Mouse (Mus musculus): ENCODE measurements around the gene Rpl23.

Gene Rpl23

DNA sequence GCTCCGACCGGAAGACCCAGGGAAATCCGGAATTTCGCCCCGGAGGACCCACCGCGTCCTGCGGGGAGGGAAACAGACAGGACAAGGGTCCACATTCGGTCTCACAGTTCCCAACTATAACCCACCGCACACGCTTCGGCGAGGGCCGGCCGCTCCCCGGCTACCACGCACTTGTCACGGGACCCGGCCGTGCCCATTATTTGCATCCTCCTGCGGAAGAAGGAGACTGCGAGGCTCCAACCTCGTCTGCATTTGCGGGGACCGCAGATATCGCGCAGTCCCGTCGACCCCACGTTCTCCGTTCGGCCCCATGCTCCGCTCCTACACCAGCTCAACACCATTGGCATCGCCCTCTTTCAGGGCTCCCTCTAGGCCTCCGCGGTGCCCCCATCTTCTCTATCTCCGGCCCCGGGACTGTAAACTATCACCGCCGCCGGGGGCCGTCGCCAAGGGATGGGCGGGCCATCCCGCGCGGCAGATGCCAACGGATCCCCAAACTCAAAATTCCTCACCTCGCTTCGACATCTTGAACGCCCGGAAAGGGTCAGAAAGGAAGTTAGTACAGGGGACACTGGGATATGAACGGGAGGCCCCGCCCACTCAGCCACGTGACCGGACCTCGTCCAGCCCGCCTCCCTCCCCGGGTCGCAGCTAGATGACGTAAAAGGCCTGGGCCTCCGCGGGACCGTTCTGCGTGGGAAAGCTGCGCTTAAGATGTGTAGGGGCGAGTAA, at the start of gene Rpl23:
TSS of gene Rpl23 (minus strand) at position 606 of the 732 bp plus-strand sequence.
- peak; percentile 100 for DNase-seq

DNA sequence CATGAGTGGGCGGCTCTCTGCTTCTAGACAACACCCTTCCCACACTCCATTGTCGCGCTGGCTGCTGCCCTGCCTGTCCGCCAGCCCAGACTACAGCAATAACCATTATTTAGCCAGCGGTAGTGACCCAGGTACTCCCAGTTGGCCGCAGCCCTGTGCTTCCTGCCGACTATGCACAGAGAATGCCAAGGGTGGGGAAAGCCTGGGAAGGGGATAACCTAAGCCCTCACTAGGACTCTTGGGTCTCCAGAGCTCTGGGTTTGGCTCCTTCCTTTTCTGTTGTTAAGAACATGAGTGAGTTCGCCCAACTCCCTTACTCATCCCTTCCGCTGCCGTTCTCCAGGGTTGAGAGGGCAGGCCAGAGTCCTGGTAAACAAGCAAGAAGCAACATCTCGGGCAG, 49.8 kb upstream of the Rpl23 start:
- DNase-seq = peak in 1 of 2 experiments; percentile 9

GRCm38 (mm10) chr11:97830501-97830900, 48.3 kb upstream of the Rpl23 start:
- DNase-seq = no peak

- DNase-seq = peak in 1 of 2 experiments; percentile 7
These were observed 47.8 kb upstream of the Rpl23 start for GRCm38 (mm10) chr11:97829913-97830476.

DNA sequence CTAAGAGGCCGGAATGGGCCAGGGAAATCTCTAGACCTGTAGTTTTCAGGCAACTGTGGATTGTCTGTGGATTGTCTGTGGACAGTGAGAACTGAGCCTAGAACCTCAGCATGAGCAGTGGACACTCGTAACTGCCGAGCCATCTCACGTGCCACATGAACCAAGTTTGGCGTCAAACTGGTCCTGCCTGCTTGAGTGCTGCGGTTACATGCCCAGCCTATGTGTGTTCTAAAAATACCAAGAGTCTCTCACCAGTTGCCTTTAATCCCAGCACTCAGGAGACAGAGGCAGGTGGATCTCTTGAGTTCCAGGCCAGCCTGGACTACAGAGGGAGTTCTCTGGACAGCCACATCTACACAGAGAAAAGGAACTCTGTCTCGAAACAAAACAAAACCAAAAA, 47.1 kb upstream of the Rpl23 start:
- DNase-seq = peak in 1 of 2 experiments; percentile 3

DNA sequence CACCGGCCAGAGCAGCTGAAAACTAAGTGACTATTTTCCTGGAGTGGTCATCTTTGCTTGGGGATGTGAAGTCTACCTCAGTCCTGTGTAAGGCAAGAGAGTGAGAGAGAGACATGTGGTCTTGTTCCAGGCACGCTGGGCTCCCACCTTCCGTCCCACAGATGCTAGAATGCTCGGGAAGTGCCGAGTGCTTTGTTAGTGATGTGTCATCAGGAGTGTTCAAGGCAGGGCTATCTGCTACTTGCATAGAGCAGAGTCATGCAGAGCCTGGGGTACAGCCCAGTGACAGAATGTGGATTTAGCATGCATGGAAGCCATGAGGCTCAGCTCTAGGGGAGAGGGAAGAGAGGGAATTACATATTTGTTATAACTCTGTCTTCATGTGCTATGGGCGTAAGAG, 45.4 kb upstream of the Rpl23 start:
- no peak for DNase-seq

DNA sequence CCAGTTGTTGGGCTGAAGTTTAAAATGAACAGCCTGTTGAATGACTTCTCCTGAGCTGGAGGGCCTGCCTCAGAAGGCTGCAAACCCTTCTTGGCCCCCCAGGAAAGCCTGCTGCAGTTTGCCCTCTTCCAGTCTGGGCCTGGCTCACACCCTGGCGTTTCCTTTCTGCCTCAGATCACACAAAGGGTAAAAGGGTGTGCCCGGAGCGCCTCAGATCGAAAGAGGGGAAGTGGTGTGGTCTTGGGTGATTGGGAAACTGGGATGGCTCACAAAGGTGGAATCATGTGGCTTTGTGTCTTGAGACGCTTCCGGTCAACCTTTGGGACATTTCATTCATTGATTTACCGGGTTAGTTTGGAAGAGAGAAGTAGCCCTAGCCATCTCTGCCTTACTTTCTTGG, 44.2 kb upstream of the Rpl23 start:
- DNase-seq = no peak

DNA sequence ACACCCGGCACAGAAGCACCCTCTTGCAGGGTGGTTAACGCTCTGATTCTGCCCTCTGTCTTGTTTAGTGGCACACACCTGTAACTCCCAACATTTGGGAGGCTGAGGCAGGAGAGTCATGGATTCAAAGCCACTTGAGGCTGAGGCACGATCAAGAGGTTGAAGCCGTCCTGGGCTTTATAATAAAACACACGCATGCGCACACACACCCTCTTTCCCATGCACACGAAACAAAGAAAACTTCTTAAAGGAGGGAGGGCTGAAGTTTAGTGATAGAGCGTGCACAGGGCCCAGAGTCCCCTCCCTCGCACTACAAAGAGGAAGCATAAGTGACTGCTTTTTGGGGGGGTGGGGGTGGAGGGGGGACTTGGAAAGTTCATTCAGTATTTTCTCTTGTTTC, 43.7 kb upstream of the Rpl23 start:
- no peak for DNase-seq

GRCm38 (mm10) chr11:97825295-97825694, 43.1 kb upstream of the Rpl23 start:
- no peak for DNase-seq

GRCm38 (mm10) chr11:97824895-97825294, 42.7 kb upstream of the Rpl23 start:
- DNase-seq = no peak

GRCm38 (mm10) chr11:97824168-97824567, 41.9 kb upstream of the Rpl23 start:
- no peak for DNase-seq

GRCm38 (mm10) chr11:97822840-97823603, 40.8 kb upstream of the Rpl23 start:
- peak; percentile 75 to 79 for DNase-seq

GRCm38 (mm10) chr11:97821401-97822064, 39.3 kb upstream of the Rpl23 start:
- peak in 1 of 2 experiments; percentile 38 for DNase-seq

- peak in 1 of 2 experiments; percentile 72 for DNase-seq
These were observed 38.6 kb upstream of the Rpl23 start for GRCm38 (mm10) chr11:97820840-97821239.

GRCm38 (mm10) chr11:97819923-97820322, 37.7 kb upstream of the Rpl23 start:
- DNase-seq = no peak

GRCm38 (mm10) chr11:97819102-97819501, 36.9 kb upstream of the Rpl23 start:
- DNase-seq = no peak

DNA sequence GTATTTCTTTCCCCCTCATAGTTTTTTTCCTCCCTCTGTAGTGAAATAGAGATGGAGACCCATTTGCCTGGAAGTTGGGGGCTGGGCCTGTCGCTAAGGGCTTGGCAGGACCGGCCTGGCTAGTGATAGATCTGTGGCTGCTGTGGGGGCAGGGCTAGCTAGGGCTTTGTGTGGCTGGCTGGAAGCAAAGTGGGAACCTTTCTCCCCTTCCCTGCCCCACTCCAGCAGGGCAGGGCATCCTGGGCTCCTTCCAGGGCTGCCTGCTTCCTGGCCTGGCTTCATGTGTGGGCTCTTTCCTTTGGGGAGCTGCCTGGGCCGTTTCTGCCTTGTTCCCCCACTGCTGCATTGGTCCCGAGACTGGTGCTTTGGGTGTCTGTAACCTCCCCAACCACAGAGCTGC, 36.3 kb upstream of the Rpl23 start:
- peak in 1 of 2 experiments; percentile 58 for DNase-seq

DNA sequence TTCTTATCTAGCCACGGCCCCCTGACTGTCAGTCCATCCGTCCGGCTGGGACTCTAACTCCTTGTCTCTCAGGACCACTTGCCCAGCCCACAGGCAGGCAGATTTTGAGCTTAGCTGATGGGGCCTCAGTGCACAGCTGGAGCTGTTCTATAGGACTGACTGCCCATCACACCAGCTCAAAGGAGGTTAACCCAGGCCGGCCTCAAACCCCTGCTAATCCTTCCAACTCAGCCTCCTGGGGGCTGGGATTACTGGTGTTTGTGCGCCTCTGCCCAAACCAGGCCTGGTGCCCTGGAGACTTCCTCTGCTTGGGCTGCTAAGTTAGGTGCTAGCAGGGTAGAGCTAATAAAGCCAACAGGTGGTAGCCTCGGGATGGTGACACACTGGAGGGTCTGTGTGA, 35.8 kb upstream of the Rpl23 start:
- no peak for DNase-seq

DNA sequence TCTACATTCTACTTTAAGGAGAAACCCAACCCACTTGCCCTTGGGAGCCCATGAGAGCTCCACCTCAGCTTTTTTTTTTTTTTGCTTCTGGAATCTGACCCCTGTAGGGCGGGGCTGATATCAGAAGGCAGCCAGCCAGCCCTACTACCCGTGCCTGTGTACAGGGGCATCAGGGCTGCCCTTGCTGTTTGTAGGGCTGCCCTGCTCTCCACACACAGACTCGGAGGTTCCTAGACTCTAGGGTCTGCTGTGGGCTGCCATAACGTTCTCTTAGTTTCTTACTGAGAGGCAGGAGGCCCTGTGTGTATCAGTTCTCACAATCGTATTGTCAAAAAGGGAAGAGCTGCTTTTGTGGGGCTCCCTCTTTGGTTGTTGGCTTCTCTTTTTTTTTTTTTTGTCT, 35.1 kb upstream of the Rpl23 start:
- no peak for DNase-seq

GRCm38 (mm10) chr11:97816916-97817315, 34.7 kb upstream of the Rpl23 start:
- no peak for DNase-seq

- DNase-seq = peak in 1 of 2 experiments; percentile 50
These were observed 33.9 kb upstream of the Rpl23 start for GRCm38 (mm10) chr11:97816176-97816575.

DNA sequence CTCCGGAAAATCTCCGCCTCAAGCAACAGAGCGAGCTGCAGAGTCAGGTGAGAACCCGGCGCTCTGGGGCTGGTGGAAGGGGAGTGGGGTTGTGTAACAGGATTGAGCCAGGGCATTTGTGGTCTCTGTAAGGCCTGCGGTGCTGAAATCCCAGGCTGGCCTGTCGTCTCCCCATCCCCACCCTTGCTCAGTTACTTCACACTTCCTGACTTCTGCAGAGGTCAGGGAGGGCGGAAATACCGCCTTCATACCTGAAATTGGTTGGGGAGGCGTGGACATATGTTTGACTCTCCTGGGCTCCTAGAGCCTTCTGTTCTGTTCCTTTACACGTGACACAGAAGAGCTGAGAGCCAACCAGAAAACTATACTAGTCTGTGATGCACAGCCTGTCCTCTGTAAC, 33.5 kb upstream of the Rpl23 start:
- peak in 1 of 2 experiments; percentile 40 for DNase-seq
